Mouse (Mus musculus) MEL (cell line): ENCODE results near the gene Tnfrsf8. TPM values are rescaled to one million over a fixed set of nuclear protein-coding genes. Genes with fewer than 3 reads are reported as not detected.

Experiments used
- DNase-seq: peaks from one replicate; pipeline ENCODE4 v3.0.0; 2011; ENCODE audit warnings: low read depth, low spot score
- H3K27ac ChIP-seq: 2 replicates; pipeline ENCODE4 v1.5.1; 2012; ENCODE audit warnings: low read depth, mild to moderate bottlenecking, control low read depth, low read length, moderate library complexity; ENCODE audit not compliant: control insufficient read depth
- H3K27me3 ChIP-seq, 2 experiments: fragments of 150-350 bp in 1 of 2; sonication (generic) in 1 of 2; 2 replicates each; pipeline ENCODE4 v1.6.1; 2012; ENCODE audit warnings: low read length in 2 of 2, mild to moderate bottlenecking in 2 of 2, improper control_type of control experiment in 1 of 2, moderate library complexity in 1 of 2; ENCODE audit not compliant: insufficient read depth in 2 of 2, control insufficient read depth in 1 of 2
- H3K36me3 ChIP-seq, 2 experiments: 2 replicates each; pipeline ENCODE4 v1.6.1; 2012 to 2014; ENCODE audit warnings: low read length in 2 of 2, improper control_type of control experiment in 1 of 2, inconsistent platforms in 1 of 2, mild to moderate bottlenecking in 1 of 2; ENCODE audit not compliant: insufficient read depth in 2 of 2, control insufficient read depth in 1 of 2
- H3K4me1 ChIP-seq, 2 experiments: fragments of 150-350 bp in 1 of 2; sonication (generic) in 1 of 2; 2 replicates each; pipeline ENCODE4 v1.6.1; 2012; ENCODE audit warnings: low read length in 2 of 2, improper control_type of control experiment in 1 of 2, mild to moderate bottlenecking in 1 of 2; ENCODE audit not compliant: insufficient read depth in 2 of 2, control insufficient read depth in 1 of 2
- H3K4me3 ChIP-seq, 2 experiments: fragments of 150-350 bp in 1 of 2; sonication (generic) in 1 of 2; 2 replicates each; pipeline ENCODE4 v1.5.1; 2012; ENCODE audit warnings: low read depth in 2 of 2, low read length in 2 of 2, mild to moderate bottlenecking in 2 of 2, moderate library complexity in 2 of 2, control low read depth in 1 of 2, improper control_type of control experiment in 1 of 2; ENCODE audit not compliant: control insufficient read depth in 1 of 2, insufficient read depth in 1 of 2
- H3K79me2 ChIP-seq: 2 replicates; pipeline ENCODE4 v1.6.1; 2012; ENCODE audit warnings: mild to moderate bottlenecking, low read length, moderate library complexity; ENCODE audit not compliant: control insufficient read depth, poor library complexity, insufficient read depth
- H3K9ac ChIP-seq: 2 replicates; pipeline ENCODE4 v1.6.1; 2012; ENCODE audit warnings: low read depth, mild to moderate bottlenecking, control low read depth, low read length, moderate library complexity; ENCODE audit not compliant: control insufficient read depth, poor library complexity, severe bottlenecking
- H3K9me3 ChIP-seq: fragments of 150-350 bp; sonication (generic); replicated peaks from 2 replicates; pipeline ENCODE4 v1.6.1; 2012; ENCODE audit warnings: mild to moderate bottlenecking, low read length, improper control_type of control experiment, moderate library complexity; ENCODE audit not compliant: insufficient read depth
- BHLHE40 ChIP-seq: IDR thresholded peaks from 2 replicates; pipeline ENCODE4 v1.6.1; 2012; ENCODE audit warnings: low read depth, mild to moderate bottlenecking, inconsistent platforms, low read length, improper control_type of control experiment, borderline replicate concordance
- CHD1 ChIP-seq: IDR thresholded peaks from 2 replicates; pipeline ENCODE4 v1.6.1; 2012; ENCODE audit warnings: low read depth, mild to moderate bottlenecking, inconsistent platforms, low read length, improper control_type of control experiment
- CTCF ChIP-seq, 3 experiments: IDR thresholded peaks in 2 of 3; conservative IDR thresholded peaks in 1 of 3; 2 replicates each; pipeline ENCODE4 v1.5.1; 2011 to 2012; ENCODE audit warnings: low read length in 3 of 3, low read depth in 2 of 3, mild to moderate bottlenecking in 2 of 3, improper control_type of control experiment in 1 of 3, inconsistent platforms in 1 of 3, mixed read lengths in 1 of 3, moderate library complexity in 1 of 3; ENCODE audit not compliant: control insufficient read depth in 1 of 3, insufficient read depth in 1 of 3, poor library complexity in 1 of 3, severe bottlenecking in 1 of 3
- E2F4 ChIP-seq: IDR thresholded peaks from 2 replicates; pipeline ENCODE4 v1.6.1; 2011; ENCODE audit warnings: low read depth, low read length, improper control_type of control experiment, borderline replicate concordance
- ELF1 ChIP-seq: IDR thresholded peaks from 2 replicates; pipeline ENCODE4 v1.6.1; 2014; ENCODE audit warnings: low read depth, mild to moderate bottlenecking, inconsistent platforms, low read length, improper control_type of control experiment, moderate library complexity
- GATA1 ChIP-seq: IDR thresholded peaks from 2 replicates; pipeline ENCODE4 v1.6.1; 2011; ENCODE audit warnings: low read depth, low read length, improper control_type of control experiment
- JUND ChIP-seq: IDR thresholded peaks from 2 replicates; pipeline ENCODE4 v1.6.1; 2011; ENCODE audit warnings: low read depth, mild to moderate bottlenecking, improper control_type of control experiment, low read length
- MAFK ChIP-seq: IDR thresholded peaks from 2 replicates; pipeline ENCODE4 v1.6.1; 2011; ENCODE audit warnings: low read depth, mild to moderate bottlenecking, low read length, improper control_type of control experiment, borderline replicate concordance
- MAX ChIP-seq: IDR thresholded peaks from 2 replicates; pipeline ENCODE4 v1.6.1; 2011; ENCODE audit warnings: low read length, improper control_type of control experiment
- MAZ ChIP-seq: IDR thresholded peaks from 2 replicates; pipeline ENCODE4 v1.6.1; 2012; ENCODE audit warnings: low read depth, mild to moderate bottlenecking, inconsistent platforms, low read length, improper control_type of control experiment
- MEF2A ChIP-seq: IDR thresholded peaks from 2 replicates; pipeline ENCODE4 v1.6.1; 2014; ENCODE audit warnings: low read depth, mild to moderate bottlenecking, inconsistent platforms, low read length, improper control_type of control experiment; ENCODE audit not compliant: poor library complexity, insufficient replicate concordance, severe bottlenecking; ENCODE audit errors: extremely low read depth
- MXI1 ChIP-seq: IDR thresholded peaks from 2 replicates; pipeline ENCODE4 v1.6.1; 2011; ENCODE audit warnings: mild to moderate bottlenecking, low read depth, low read length, improper control_type of control experiment
- POLR2AphosphoS2 ChIP-seq: IDR thresholded peaks from 2 replicates; pipeline ENCODE4 v1.6.1; 2011; ENCODE audit warnings: low read length, improper control_type of control experiment
- RAD21 ChIP-seq: IDR thresholded peaks from 2 replicates; pipeline ENCODE4 v1.6.1; 2011; ENCODE audit warnings: mild to moderate bottlenecking, low read depth, low read length, improper control_type of control experiment
- TAL1 ChIP-seq: IDR thresholded peaks from 2 replicates; pipeline ENCODE4 v1.6.1; 2012; ENCODE audit warnings: mild to moderate bottlenecking, inconsistent platforms, low read length, moderate library complexity, mixed read lengths
- TCF12 ChIP-seq: IDR thresholded peaks from 2 replicates; pipeline ENCODE4 v1.6.1; 2014; ENCODE audit warnings: low read depth, mild to moderate bottlenecking, inconsistent platforms, low read length, improper control_type of control experiment, moderate library complexity
- UBTF ChIP-seq: IDR thresholded peaks from 2 replicates; pipeline ENCODE4 v1.6.1; 2012; ENCODE audit warnings: low read depth, mild to moderate bottlenecking, inconsistent platforms, low read length, improper control_type of control experiment, moderate library complexity, borderline replicate concordance; ENCODE audit not compliant: insufficient read depth
- USF2 ChIP-seq, 2 experiments: IDR thresholded peaks; 2 replicates each; pipeline ENCODE4 v1.6.1; 2011 to 2012; ENCODE audit warnings: improper control_type of control experiment in 2 of 2, low read length in 2 of 2, borderline replicate concordance in 1 of 2, inconsistent platforms in 1 of 2, low read depth in 1 of 2, mild to moderate bottlenecking in 1 of 2; ENCODE audit not compliant: insufficient read depth in 1 of 2
- ZKSCAN1 ChIP-seq: IDR thresholded peaks from 2 replicates; pipeline ENCODE4 v1.6.1; 2012; ENCODE audit warnings: low read depth, mild to moderate bottlenecking, inconsistent platforms, low read length, improper control_type of control experiment, moderate library complexity
- ZNF384 ChIP-seq: IDR thresholded peaks from 2 replicates; pipeline ENCODE4 v1.6.1; 2012; ENCODE audit warnings: low read depth, mild to moderate bottlenecking, inconsistent platforms, low read length, improper control_type of control experiment
- polyA plus RNA-seq, 2 experiments: library from polyadenylated mRNA; stranded (reverse) in 1 of 2; unstranded in 1 of 2; fragments of >175 nt in 1 of 2; fragments of >200 nt in 1 of 2; gene quantifications; 2 replicates each; pipeline versions ENCODE4 v1.2.1 to v1.2.4; 2012; ENCODE audit warnings: low replicate concordance in 2 of 2, low read depth in 1 of 2; ENCODE audit not compliant: insufficient read length in 2 of 2, insufficient read depth in 1 of 2, missing spikeins in 1 of 2
- total RNA-seq: library from RNA; depleted of rRNA; stranded (reverse); fragments of 300-350 nt; gene quantifications from 2 replicates; pipeline ENCODE4 v1.2.3, GENCODE M21; 2012

The Tnfrsf8 gene
- total and polyA plus RNA-seq, 3 experiments = not detected

- DNase-seq = no peak
- H3K4me3 ChIP-seq = no peak overlapping the region
- H3K4me1 ChIP-seq = peaks cover 0 to 3% of the 10 kb centered on the region in 2 experiments; a peak in 1 of 4 replicates
- TF ChIP-seq GATA1 = no peak
- no peak for TF ChIP-seq CHD1
- TF ChIP-seq ZNF384 = no peak
- no peak for TF ChIP-seq MAZ
- no peak for TF ChIP-seq JUND
- no peak for TF ChIP-seq CTCF (IDR thresholded peaks at IDR 0.05 in 2 of 3, conservative IDR thresholded peaks at IDR 0.05 in 1 of 3; ENCODE audit: control insufficient read depth in 1 of 3, insufficient read depth in 1 of 3, low read depth in 2 of 3, low read length in 3 of 3, poor library complexity in 1 of 3, severe bottlenecking in 1 of 3)
- no peak for TF ChIP-seq RAD21
- no peak for TF ChIP-seq ELF1
- TF ChIP-seq, all 39 proteins: peak for 0
- no peaks in the 10 kb centered on the region for H3K36me3 ChIP-seq
- H3K79me2 ChIP-seq = no peaks in the 10 kb centered on the region
- no peaks in the 10 kb centered on the region for H3K9me3 ChIP-seq
- H3K9ac ChIP-seq = no peak overlapping the region
- no peak overlapping the region for H3K27ac ChIP-seq
- peaks cover 0 to 5% of the 10 kb centered on the region in 2 experiments; a peak in 1 of 4 replicates for H3K27me3 ChIP-seq
Measured at GRCm38 (mm10) chr4:145242719-145243350, 72.1 kb downstream of the Tnfrsf8 start.

DNA sequence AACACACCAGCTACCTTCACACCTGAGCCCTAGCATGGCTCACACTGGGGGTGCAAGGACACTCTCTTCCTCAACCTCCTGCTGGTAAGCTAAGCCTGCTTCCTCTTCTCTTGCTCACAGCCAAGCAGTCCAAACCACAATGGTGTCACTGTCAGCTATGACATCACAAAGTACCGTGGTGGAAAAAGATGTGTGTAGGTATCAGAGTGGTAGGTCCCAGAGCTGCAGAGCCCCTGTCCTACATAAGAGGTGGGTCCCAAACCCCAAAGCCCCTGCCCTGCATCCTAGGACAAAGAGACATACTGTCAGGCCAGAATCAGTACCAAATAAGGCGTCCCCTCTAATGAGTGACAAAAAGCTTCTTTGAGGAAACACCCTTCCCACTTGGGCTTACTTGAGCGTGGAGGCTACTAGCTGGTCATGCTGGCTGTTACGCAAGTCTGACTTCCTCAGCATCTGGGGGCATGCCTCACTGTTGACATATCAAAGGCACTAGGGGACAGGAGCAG is 74.2 kb downstream of the Tnfrsf8 start:
- Histone ChIP-seq H3K27ac (no peak overlapping the region), H3K36me3 (no peaks in the 10 kb centered on the region), H3K4me1 (no peaks in the 10 kb centered on the region), H3K79me2 (no peaks in the 10 kb centered on the region), H3K4me3 (no peak overlapping the region), H3K27me3 (no peaks in the 10 kb centered on the region), H3K9ac (no peak overlapping the region), H3K9me3 (no peaks in the 10 kb centered on the region)
- TF ChIP-seq E2F4 = no peak
- no peak for TF ChIP-seq ZKSCAN1
- TF ChIP-seq ZNF384 = no peak
- TF ChIP-seq MEF2A = no peak
- TF ChIP-seq RAD21 = no peak
- no peak for TF ChIP-seq MAFK
- TF ChIP-seq MXI1 = no peak
- no peak for TF ChIP-seq TAL1
- no peak for TF ChIP-seq UBTF
- no peak for TF ChIP-seq JUND
- TF ChIP-seq BHLHE40 = no peak
- TF ChIP-seq ELF1 = no peak
- no peak for TF ChIP-seq POLR2AphosphoS2
- TF ChIP-seq MAX = no peak
- TF ChIP-seq USF2 (IDR thresholded peaks at IDR 0.05; ENCODE audit: borderline replicate concordance in 1 of 2, insufficient read depth in 1 of 2, low read depth in 1 of 2, low read length in 2 of 2) = no peak
- TF ChIP-seq TCF12 = no peak
- DNase-seq = peak; percentile 20
